Mouse (Mus musculus) small intestine, adult 2 months (tissue): ENCODE measurements around the gene Skap2.

Experiments used
- CTCF ChIP-seq: fragments of 200-500 bp; IDR thresholded peaks from 2 replicates; pipeline ENCODE4 v1.5.1; 2012; ENCODE audit warnings: low read depth, mild to moderate bottlenecking, control low read depth, inconsistent platforms, low read length, moderate library complexity, mixed read lengths; ENCODE audit not compliant: insufficient replicate concordance, insufficient read length; ENCODE audit errors: extremely low read depth
- POLR2A ChIP-seq: fragments of 200-500 bp; IDR thresholded peaks from 2 replicates; pipeline ENCODE4 v1.6.1; 2012; ENCODE audit warnings: low read depth, mild to moderate bottlenecking, control low read depth, inconsistent platforms, low read length, moderate library complexity

- TF ChIP-seq POLR2A (no peak), CTCF (no peak)
Observed at GRCm38 (mm10) chr6:51808011-51808410, 204.3 kb downstream of the Skap2 start.
